Mouse (Mus musculus): ENCODE data around the gene Ccdc71. TPM values are rescaled to one million over a fixed set of nuclear protein-coding genes. Genes with fewer than 3 reads are reported as not detected.

Ccdc71 gene
- total and polyA plus RNA-seq, 2 experiments from 2014 or later = 24.0 to 25.1 TPM

DNA sequence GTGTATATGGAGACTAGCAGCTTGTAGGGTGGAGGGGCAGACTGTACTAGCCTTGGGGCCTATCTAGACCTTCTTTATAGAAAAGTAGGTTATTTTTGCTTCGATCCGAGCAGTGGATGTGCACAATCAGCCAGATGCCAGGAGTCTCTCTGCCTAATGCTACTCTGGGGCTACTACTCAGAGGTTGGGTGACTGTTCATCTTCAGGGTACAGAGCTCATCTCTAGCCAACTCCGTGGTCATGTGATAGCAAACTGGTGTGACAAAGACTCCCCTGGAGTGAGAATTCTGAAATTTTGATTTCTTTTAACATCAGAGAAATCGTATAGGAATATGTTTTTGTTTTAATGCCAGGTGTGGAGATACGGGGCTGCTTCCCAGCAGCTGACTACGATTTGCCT lies 7.4 kb upstream of the Ccdc71 start:
- peak overlapping the region; percentile 65 for H3K4me3 ChIP-seq (ENCODE audit: low read depth, low read length)
- DNase-seq (ENCODE audit: low spot score) = no peak
- peaks cover 6% of the 10 kb centered on the region for H3K36me3 ChIP-seq (replicated peaks; ENCODE audit: control insufficient read depth, insufficient read depth, low read length)
- peaks cover 24% of the 10 kb centered on the region for H3K4me1 ChIP-seq (ENCODE audit: control insufficient read depth, insufficient read depth)
- ATAC-seq (ENCODE audit: insufficient read depth, low read depth) = no peak
- peak; percentile 31; the same call in 1 of the 2 replicates for TF ChIP-seq EP300 (IDR thresholded peaks at IDR 0.05; ENCODE audit: low read depth)
- no peak for TF ChIP-seq CTCF (IDR thresholded peaks at IDR 0.05; ENCODE audit: low read depth)
- no peaks in the 10 kb centered on the region for H3K27me3 ChIP-seq (ENCODE audit: control insufficient read depth, insufficient read depth, low read length)
- peak overlapping the region; percentile 98 for H3K4me2 ChIP-seq (ENCODE audit: low read depth, low read length)
- peak overlapping the region; percentile 93; the same call in 1 of the 2 replicates for H3K27ac ChIP-seq (ENCODE audit: low read depth)
- H3K9ac ChIP-seq (replicated peaks; ENCODE audit: low read depth, low read length) = peak overlapping the region; percentile 67; the same call in 1 of the 2 replicates
- H3K9me3 ChIP-seq (replicated peaks; ENCODE audit: control insufficient read depth, low read length) = no peaks in the 10 kb centered on the region
- WGBS = 27% methylated on average over 6 of the region's 6 CpGs

DNA sequence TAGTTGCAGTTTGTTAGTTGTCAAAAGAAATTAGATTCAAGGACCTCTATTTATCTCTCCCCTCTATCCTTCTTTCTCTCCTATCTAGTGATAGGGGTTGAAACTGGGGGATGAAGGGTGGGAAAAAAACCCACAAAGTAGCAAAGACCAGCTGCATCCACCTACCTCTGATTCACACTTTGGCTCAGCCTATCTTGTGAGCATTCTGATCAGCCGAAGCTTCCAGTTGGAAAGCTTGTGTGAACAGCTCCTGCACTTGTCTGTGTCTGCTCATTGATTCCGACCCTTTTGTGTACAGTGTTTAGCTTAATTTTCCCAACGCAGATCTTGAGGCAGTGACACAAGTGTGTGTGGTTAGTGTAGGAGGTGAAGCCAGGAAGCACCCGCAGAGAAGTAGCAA lies 6.9 kb upstream of the Ccdc71 start:
- ATAC-seq (ENCODE audit: insufficient read depth, low read depth) = no peak

DNA sequence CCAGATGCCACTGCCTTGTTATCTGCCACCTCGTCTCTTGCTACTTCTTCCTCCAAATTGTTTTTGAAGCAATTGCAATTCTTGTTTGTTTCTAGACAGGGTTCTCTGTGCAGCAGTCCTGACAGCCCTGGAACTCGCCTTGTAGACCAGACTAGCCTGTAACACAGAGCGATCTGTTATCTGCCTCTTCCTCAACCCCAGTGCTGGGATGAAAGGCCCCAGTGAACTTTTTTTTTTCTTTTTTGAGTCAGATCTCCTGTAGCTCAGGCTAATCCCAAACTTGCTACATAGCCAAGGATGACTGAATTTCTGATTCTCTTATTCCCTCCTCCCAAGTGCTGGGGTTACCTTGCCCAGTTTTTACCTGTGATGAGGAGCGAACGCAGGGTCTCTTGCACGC lies 5.9 kb upstream of the Ccdc71 start:
- no peaks in the 10 kb centered on the region for H3K9me3 ChIP-seq (replicated peaks; ENCODE audit: control insufficient read depth, low read length)
- DNase-seq (ENCODE audit: low spot score) = no peak
- no peak overlapping the region for H3K4me2 ChIP-seq (ENCODE audit: low read depth, low read length)
- TF ChIP-seq CTCF (IDR thresholded peaks at IDR 0.05; ENCODE audit: low read depth) = no peak
- no peak for TF ChIP-seq EP300 (IDR thresholded peaks at IDR 0.05; ENCODE audit: low read depth)
- no peaks in the 10 kb centered on the region for H3K27me3 ChIP-seq (ENCODE audit: control insufficient read depth, insufficient read depth, low read length)
- peaks cover 22% of the 10 kb centered on the region for H3K4me1 ChIP-seq (ENCODE audit: control insufficient read depth, insufficient read depth)
- H3K27ac ChIP-seq (ENCODE audit: low read depth) = no peak overlapping the region
- no peaks in the 10 kb centered on the region for H3K36me3 ChIP-seq (replicated peaks; ENCODE audit: control insufficient read depth, insufficient read depth, low read length)
- H3K9ac ChIP-seq (replicated peaks; ENCODE audit: low read depth, low read length) = no peak overlapping the region
- ATAC-seq (ENCODE audit: insufficient read depth, low read depth) = no peak
- WGBS = 84% methylated on average over 6 of the region's 6 CpGs
- H3K4me3 ChIP-seq (ENCODE audit: low read depth, low read length) = no peak overlapping the region

More for the DNA sequence above, 6.9 kb upstream of the Ccdc71 start:
- Histone ChIP-seq H3K9me3 (replicated peaks; ENCODE audit: control insufficient read depth, low read length) (no peaks in the 10 kb centered on the region), H3K4me2 (ENCODE audit: low read depth, low read length) (no peak overlapping the region), H3K4me1 (ENCODE audit: control insufficient read depth, insufficient read depth) (peaks cover 24% of the 10 kb centered on the region), H3K36me3 (replicated peaks; ENCODE audit: control insufficient read depth, insufficient read depth, low read length) (peaks cover under 1% of the 10 kb centered on the region; the same call in 1 of the 2 replicates), H3K4me3 (ENCODE audit: low read depth, low read length) (no peak overlapping the region), H3K27me3 (ENCODE audit: control insufficient read depth, insufficient read depth, low read length) (no peaks in the 10 kb centered on the region), H3K27ac (ENCODE audit: low read depth) (peak overlapping the region; percentile 93; the same call in 1 of the 2 replicates), H3K9ac (replicated peaks; ENCODE audit: low read depth, low read length) (no peak overlapping the region)
- WGBS = 64% methylated on average over 4 of the region's 4 CpGs
- DNase-seq (ENCODE audit: low spot score) = no peak
- no peak for TF ChIP-seq CTCF (IDR thresholded peaks at IDR 0.05; ENCODE audit: low read depth)
- no peak for TF ChIP-seq EP300 (IDR thresholded peaks at IDR 0.05; ENCODE audit: low read depth)

DNA sequence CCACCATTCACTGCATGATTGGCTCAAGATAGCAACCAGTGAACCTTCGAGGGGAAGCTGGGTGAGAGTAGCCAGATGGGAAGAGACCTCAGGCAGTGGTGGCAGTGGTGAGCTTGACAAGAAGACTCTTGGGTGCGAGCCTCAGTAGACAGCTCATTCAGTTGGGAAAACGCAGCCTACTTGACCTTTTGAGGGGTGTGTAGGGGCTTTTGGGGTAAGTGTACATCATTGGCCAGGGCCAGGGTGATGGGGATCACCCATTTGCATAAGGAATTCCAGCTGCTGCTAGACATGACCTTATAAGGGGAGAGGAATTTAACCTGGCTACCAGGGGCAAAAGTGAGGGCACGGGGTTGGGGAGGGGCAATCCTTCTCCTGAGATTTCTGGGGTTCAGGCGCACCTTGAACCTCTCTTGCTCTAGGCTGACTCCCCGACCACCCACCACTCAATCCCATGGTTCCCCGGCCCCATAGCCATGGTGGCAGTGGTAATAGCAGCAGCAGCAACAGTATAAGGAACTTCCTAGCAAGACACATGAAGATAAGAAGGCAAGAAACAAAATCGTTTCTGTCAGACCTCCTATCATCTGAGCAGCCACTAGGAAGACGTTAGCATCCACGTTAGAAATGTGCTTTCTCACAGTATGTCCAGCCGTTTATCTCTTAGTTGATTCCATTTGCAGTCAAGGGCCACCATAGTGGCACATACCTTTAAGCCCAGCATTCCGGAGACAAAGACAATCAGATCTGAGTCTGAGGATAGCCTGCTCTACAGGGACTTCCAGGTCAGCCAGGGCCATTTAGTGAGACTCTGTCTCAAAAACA lies 4.4 kb upstream of the Ccdc71 start:
- H3K4me1 ChIP-seq (ENCODE audit: control insufficient read depth, insufficient read depth) = peaks cover 9% of the 10 kb centered on the region
- H3K9ac ChIP-seq (replicated peaks; ENCODE audit: low read depth, low read length) = no peak overlapping the region
- H3K9me3 ChIP-seq (replicated peaks; ENCODE audit: control insufficient read depth, low read length) = no peaks in the 10 kb centered on the region
- no peak overlapping the region for H3K4me3 ChIP-seq (ENCODE audit: low read depth, low read length)
- 54% methylated on average over 12 of the region's 12 CpGs for WGBS
- H3K36me3 ChIP-seq (replicated peaks; ENCODE audit: control insufficient read depth, insufficient read depth, low read length) = no peaks in the 10 kb centered on the region
- H3K27me3 ChIP-seq (ENCODE audit: control insufficient read depth, insufficient read depth, low read length) = no peaks in the 10 kb centered on the region
- no peak overlapping the region for H3K27ac ChIP-seq (ENCODE audit: low read depth)
- DNase-seq (ENCODE audit: low spot score) (no peak), ATAC-seq (ENCODE audit: insufficient read depth, low read depth) (no peak)
- H3K4me2 ChIP-seq (ENCODE audit: low read depth, low read length) = no peak overlapping the region
- no peak for TF ChIP-seq EP300 (IDR thresholded peaks at IDR 0.05; ENCODE audit: low read depth)

DNA sequence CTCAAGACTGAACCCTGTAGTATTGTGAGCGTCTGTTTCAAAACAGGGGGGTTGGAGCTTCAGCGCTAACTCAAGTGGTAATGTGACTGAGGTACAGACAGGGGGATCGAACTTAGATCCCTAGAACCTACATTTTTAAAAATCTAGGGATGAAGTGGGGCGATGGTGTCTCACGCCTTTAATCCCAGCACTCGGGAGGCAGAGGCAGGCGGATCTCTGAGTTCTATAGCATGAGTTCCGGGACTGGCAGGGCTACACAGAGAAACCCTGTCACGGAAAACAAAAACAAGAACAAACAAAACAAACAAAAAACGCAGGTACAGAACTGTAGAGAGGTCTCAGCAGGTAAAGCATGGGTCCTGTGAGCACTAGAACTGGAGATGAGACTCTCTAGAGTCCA lies 3.4 kb upstream of the Ccdc71 start:
- no peak overlapping the region for H3K9ac ChIP-seq (replicated peaks; ENCODE audit: low read depth, low read length)
- ATAC-seq (ENCODE audit: insufficient read depth, low read depth) = no peak

More for the DNA sequence above, 3.4 kb upstream of the Ccdc71 start:
- 82% methylated on average over 10 of the region's 10 CpGs for WGBS
- peaks cover 11% of the 10 kb centered on the region for H3K4me1 ChIP-seq (ENCODE audit: control insufficient read depth, insufficient read depth)
- no peak for DNase-seq (ENCODE audit: low spot score)
- no peaks in the 10 kb centered on the region for H3K27me3 ChIP-seq (ENCODE audit: control insufficient read depth, insufficient read depth, low read length)
- H3K27ac ChIP-seq (ENCODE audit: low read depth) = no peak overlapping the region
- no peak overlapping the region for H3K4me2 ChIP-seq (ENCODE audit: low read depth, low read length)
- no peaks in the 10 kb centered on the region for H3K9me3 ChIP-seq (replicated peaks; ENCODE audit: control insufficient read depth, low read length)
- no peak for TF ChIP-seq CTCF (IDR thresholded peaks at IDR 0.05; ENCODE audit: low read depth)
- no peaks in the 10 kb centered on the region for H3K36me3 ChIP-seq (replicated peaks; ENCODE audit: control insufficient read depth, insufficient read depth, low read length)
- no peak overlapping the region for H3K4me3 ChIP-seq (ENCODE audit: low read depth, low read length)

All from heart, postnatal 0 days (tissue).